Mouse (Mus musculus) ES-E14 (cell line): ENCODE data around the gene Pea15a. TPM values are rescaled to one million over a fixed set of nuclear protein-coding genes. Genes with fewer than 3 reads are reported as not detected.

ENCODE experiments used
- DNase-seq: peaks from one replicate; pipeline ENCODE4 v3.0.0-alpha.2; 2013; ENCODE audit warnings: low read depth, low spot score
- H3K27ac ChIP-seq: 2 replicates; pipeline ENCODE4 v1.5.1; 2012; ENCODE audit warnings: low read depth, mild to moderate bottlenecking, low read length, moderate library complexity, mixed read lengths; ENCODE audit not compliant: poor library complexity, insufficient read depth, severe bottlenecking
- H3K36me3 ChIP-seq: 2 replicates; pipeline ENCODE4 v1.6.1; 2012; ENCODE audit warnings: mild to moderate bottlenecking, low read length, moderate library complexity, mixed read lengths; ENCODE audit not compliant: control insufficient read depth, poor library complexity, insufficient read depth, severe bottlenecking
- H3K4me1 ChIP-seq, 2 experiments: fragments of 150-350 bp in 1 of 2; sonication (generic) in 1 of 2; 2 replicates each; pipeline ENCODE4 v1.6.1; 2012; ENCODE audit warnings: low read length in 2 of 2, mild to moderate bottlenecking in 1 of 2, mixed read lengths in 1 of 2; ENCODE audit not compliant: control insufficient read depth in 2 of 2, insufficient read depth in 2 of 2, poor library complexity in 1 of 2
- H3K4me3 ChIP-seq, 2 experiments: fragments of 150-350 bp in 1 of 2; sonication (generic) in 1 of 2; 2 replicates each; pipeline ENCODE4 v1.5.1; 2012; ENCODE audit warnings: low read length in 2 of 2, low read depth in 1 of 2, mild to moderate bottlenecking in 1 of 2, mixed read lengths in 1 of 2; ENCODE audit not compliant: insufficient read depth in 1 of 2, poor library complexity in 1 of 2, severe bottlenecking in 1 of 2
- H3K9ac ChIP-seq: 2 replicates; pipeline ENCODE4 v1.6.1; 2012; ENCODE audit warnings: low read depth, mild to moderate bottlenecking, low read length, mixed read lengths; ENCODE audit not compliant: poor library complexity, insufficient read depth, severe bottlenecking
- H3K9me3 ChIP-seq: fragments of 150-350 bp; sonication (generic); 2 replicates; pipeline ENCODE4 v1.6.1; 2012; ENCODE audit warnings: low read depth, mild to moderate bottlenecking, low read length; ENCODE audit not compliant: control insufficient read depth, insufficient read depth
- CHD2 ChIP-seq: IDR thresholded peaks from 2 replicates; pipeline ENCODE4 v1.6.1; 2014; ENCODE audit warnings: mild to moderate bottlenecking, low read depth, low read length, inconsistent platforms
- HCFC1 ChIP-seq: IDR thresholded peaks from 2 replicates; pipeline ENCODE4 v1.6.1; 2012; ENCODE audit warnings: low read length, inconsistent platforms, borderline replicate concordance; ENCODE audit not compliant: insufficient read depth
- MAFK ChIP-seq: IDR thresholded peaks from 2 replicates; pipeline ENCODE4 v1.6.1; 2014; ENCODE audit warnings: mild to moderate bottlenecking, low read depth, low read length, inconsistent platforms; ENCODE audit not compliant: insufficient read depth
- ZC3H11A ChIP-seq: IDR thresholded peaks from 2 replicates; pipeline ENCODE4 v1.6.1; 2012; ENCODE audit warnings: low read depth, mild to moderate bottlenecking, inconsistent platforms, low read length, borderline replicate concordance
- ZNF384 ChIP-seq: IDR thresholded peaks from 2 replicates; pipeline ENCODE4 v1.6.1; 2012; ENCODE audit warnings: low read depth, low read length, inconsistent platforms
- in situ Hi-C, 2 experiments: fragments of 600-800 bp; cut with MboI; formaldehyde crosslinking; loops; one replicate each; pipeline ENCODE4 v1.15.1; 2025; ENCODE audit warnings: low sequenced_read_pairs in 2 of 2, inconsistent platforms in 1 of 2; ENCODE audit not compliant: unreplicated experiment in 2 of 2
- total RNA-seq: library from RNA; depleted of rRNA; stranded (reverse); fragments of 300-350 nt; gene quantifications from 2 replicates; pipeline ENCODE4 v1.2.3, GENCODE M21; 2012

Pea15a gene
- total RNA-seq, 1 experiment = 21.3 TPM

DNA sequence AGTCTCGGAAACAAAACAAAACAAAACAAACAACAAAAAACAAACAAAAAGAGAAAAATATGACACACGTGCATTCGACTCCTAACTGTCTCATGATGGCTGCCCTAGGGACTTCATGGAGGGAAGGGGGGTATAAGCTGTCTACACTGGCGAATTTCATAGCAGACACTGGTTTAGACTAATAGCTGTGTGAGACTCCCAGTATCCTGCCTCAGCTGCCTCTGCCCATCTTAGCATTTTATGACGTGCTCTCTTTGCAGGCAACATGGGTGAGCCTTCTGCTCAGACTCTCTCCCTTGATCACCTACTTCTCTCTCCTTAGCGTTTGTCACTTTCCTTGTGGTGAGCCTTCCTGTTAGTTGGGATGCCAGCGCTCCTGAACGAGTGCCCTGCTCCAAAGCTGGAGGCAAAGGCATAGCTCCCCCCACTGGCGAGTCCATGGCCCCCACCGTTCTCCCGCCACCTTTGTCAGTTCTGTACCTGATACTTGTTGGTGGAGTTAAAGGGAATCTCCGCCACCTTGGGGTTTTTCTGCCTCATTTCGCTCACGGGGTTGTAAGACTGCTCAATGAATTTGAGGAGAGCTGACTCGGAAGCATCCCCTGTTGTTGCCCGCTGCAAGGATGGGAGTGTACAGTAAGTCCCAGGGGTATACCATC is 37.1 kb upstream of the Pea15a start:
- Histone ChIP-seq H3K27ac (no peak overlapping the region), H3K9me3 (no peaks in the 10 kb centered on the region), H3K9ac (no peak overlapping the region), H3K36me3 (no peaks in the 10 kb centered on the region), H3K4me3 (no peak overlapping the region), H3K4me1 (peaks cover 8 to 9% of the 10 kb centered on the region in 2 experiments; a peak in 3 of 4 replicates)
- TF ChIP-seq CHD2 (no peak), ZNF384 (no peak), ZC3H11A (no peak), MAFK (no peak), HCFC1 (no peak)
- no peak for DNase-seq
- in situ Hi-C loops = no loop called here

GRCm38 (mm10) chr1:172242401-172242800 is 35.8 kb upstream of the Pea15a start:
- Histone ChIP-seq H3K9ac (no peak overlapping the region), H3K27ac (no peak overlapping the region), H3K4me3 (no peak overlapping the region), H3K9me3 (no peaks in the 10 kb centered on the region), H3K36me3 (no peaks in the 10 kb centered on the region), H3K4me1 (peaks cover 9 to 10% of the 10 kb centered on the region in 2 experiments; a peak in 3 of 4 replicates)
- no peak for DNase-seq
- no peak for TF ChIP-seq ZC3H11A
- TF ChIP-seq CHD2 = no peak
- no peak for TF ChIP-seq HCFC1
- no peak for TF ChIP-seq ZNF384
- TF ChIP-seq MAFK = no peak
- in situ Hi-C loops = no loop called here

GRCm38 (mm10) chr1:172240945-172241708 is 34.5 kb upstream of the Pea15a start:
- no peak for DNase-seq
- no peak overlapping the region; the same call in 1 of the 2 replicates for H3K27ac ChIP-seq
- H3K9me3 ChIP-seq = no peaks in the 10 kb centered on the region
- in situ Hi-C loops = no loop called here
- TF ChIP-seq HCFC1 (no peak), MAFK (no peak), ZC3H11A (no peak)
- H3K36me3 ChIP-seq = no peaks in the 10 kb centered on the region
- no peak overlapping the region for H3K4me3 ChIP-seq
- no peak overlapping the region for H3K9ac ChIP-seq
- H3K4me1 ChIP-seq = peaks cover 9 to 10% of the 10 kb centered on the region in 2 experiments; a peak in 3 of 4 replicates

- Histone ChIP-seq H3K9ac (no peak overlapping the region), H3K4me3 (no peak overlapping the region), H3K9me3 (no peaks in the 10 kb centered on the region), H3K4me1 (no peaks in the 10 kb centered on the region), H3K27ac (no peak overlapping the region), H3K36me3 (no peaks in the 10 kb centered on the region)
- no peak for DNase-seq
- no peak for TF ChIP-seq HCFC1
- TF ChIP-seq ZNF384 = no peak
- TF ChIP-seq ZC3H11A = no peak
- TF ChIP-seq MAFK = no peak
- TF ChIP-seq CHD2 = no peak
- in situ Hi-C loops = no loop called here
These were observed 22.6 kb upstream of the Pea15a start for GRCm38 (mm10) chr1:172229215-172229614.

DNA sequence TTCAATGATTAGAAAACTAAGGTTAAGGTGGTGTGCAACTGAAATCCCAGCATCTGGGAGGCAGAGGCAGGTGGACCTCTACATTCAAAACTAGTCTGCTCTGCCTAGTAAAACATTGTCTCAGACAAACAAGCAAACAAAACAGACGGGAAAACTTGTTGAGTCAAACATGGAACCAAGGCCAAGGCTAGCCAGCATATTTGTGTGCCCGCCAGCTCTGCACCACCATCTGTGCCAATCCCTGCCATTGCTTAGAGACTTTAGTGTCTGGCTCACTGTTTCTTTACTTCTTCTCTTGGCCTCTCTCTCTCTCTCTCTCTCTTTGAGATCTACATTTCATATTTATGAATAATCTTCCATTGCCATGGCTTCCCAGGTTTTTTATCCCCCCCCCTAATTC is 21.6 kb upstream of the Pea15a start:
- no peak overlapping the region for H3K4me3 ChIP-seq
- H3K27ac ChIP-seq = no peak overlapping the region
- no peak overlapping the region for H3K9ac ChIP-seq
- no peak for DNase-seq
- TF ChIP-seq ZNF384 (no peak), HCFC1 (no peak), MAFK (no peak), ZC3H11A (no peak), CHD2 (no peak)
- no peaks in the 10 kb centered on the region for H3K4me1 ChIP-seq
- H3K36me3 ChIP-seq = no peaks in the 10 kb centered on the region
- in situ Hi-C loops = no loop called here
- H3K9me3 ChIP-seq = no peaks in the 10 kb centered on the region
